Mouse (Mus musculus) stomach, postnatal 0 days (tissue): ENCODE measurements around the gene Dlg4.

Source experiments
- CTCF ChIP-seq: IDR thresholded peaks from 2 replicates; pipeline ENCODE4 v1.5.1; 2016; ENCODE audit warnings: antibody characterized with exemption, low read depth, mild to moderate bottlenecking, moderate library complexity
- EP300 ChIP-seq: optimal IDR thresholded peaks from 2 replicates; pipeline ENCODE3; 2016; ENCODE audit warnings: antibody characterized with exemption

- TF ChIP-seq CTCF, result peak; percentile 25; the same call in 1 of the 2 replicates
- no peak for TF ChIP-seq EP300
These were observed 4.8 kb downstream of the Dlg4 start for GRCm38 (mm10) chr11:70021264-70022132.
